Mouse (Mus musculus): ENCODE measurements around the gene Hnrnpa1.
A peak's percentile ranks its signal among the peaks of the same experiment; 100 is the strongest.
"Not testable (repeated sequence)": the region's sequence is repeated elsewhere in the genome, so short reads cannot be mapped to it uniquely, and the experiment has no call there.

The Hnrnpa1 gene

GRCm38 (mm10) chr15:103275943-103276342 is 35.7 kb downstream of the Hnrnpa1 start:
- DNase-seq = not testable (repeated sequence)

- DNase-seq = no peak
Observed at GRCm38 (mm10) chr15:103277949-103278348, 37.7 kb downstream of the Hnrnpa1 start.

- DNase-seq = no peak
Observed at GRCm38 (mm10) chr15:103279750-103280149, 39.5 kb downstream of the Hnrnpa1 start.

- DNase-seq = no peak
Observed at GRCm38 (mm10) chr15:103280817-103281464, 40.7 kb downstream of the Hnrnpa1 start.

- DNase-seq = no peak
Observed at GRCm38 (mm10) chr15:103281465-103282205, 41.4 kb downstream of the Hnrnpa1 start.

GRCm38 (mm10) chr15:103284066-103284465 is 43.8 kb downstream of the Hnrnpa1 start:
- peak; percentile 33 for DNase-seq

GRCm38 (mm10) chr15:103284647-103285046 is 44.4 kb downstream of the Hnrnpa1 start:
- no peak for DNase-seq

- DNase-seq = no peak
Observed at GRCm38 (mm10) chr15:103285778-103286417, 45.7 kb downstream of the Hnrnpa1 start.

GRCm38 (mm10) chr15:103289600-103289999 is 49.4 kb downstream of the Hnrnpa1 start:
- DNase-seq = no peak

- no peak for DNase-seq
Observed at GRCm38 (mm10) chr15:103290417-103290816, 50.2 kb downstream of the Hnrnpa1 start.

GRCm38 (mm10) chr15:103290843-103291242 is 50.6 kb downstream of the Hnrnpa1 start:
- no peak for DNase-seq

- DNase-seq = no peak
Observed at GRCm38 (mm10) chr15:103292673-103293345, 52.6 kb downstream of the Hnrnpa1 start.

GRCm38 (mm10) chr15:103293375-103293774 is 53.1 kb downstream of the Hnrnpa1 start:
- DNase-seq = no peak

GRCm38 (mm10) chr15:103294649-103295048 is 54.4 kb downstream of the Hnrnpa1 start:
- no peak for DNase-seq

- DNase-seq = no peak
Observed at GRCm38 (mm10) chr15:103295851-103296250, 55.6 kb downstream of the Hnrnpa1 start.

Data from cerebellum, adult 8-10 months (tissue).